Mouse (Mus musculus) adipose tissue, adult 10 weeks (tissue): ENCODE results near the gene Atf3. TPM values are rescaled to one million over a fixed set of nuclear protein-coding genes. Genes with fewer than 3 reads are reported as not detected.

ENCODE experiments used
- polyA plus RNA-seq: library from polyadenylated mRNA; stranded (reverse); fragments of 350-450 nt; fragmentation: Illumina TruSeq; extraction: RNeasy Lipid Tissue Mini Kit (QIAGEN cat#74804); gene quantifications from one replicate; pipeline ENCODE4 v1.2.3, GENCODE M21; 2014; ENCODE audit warnings: low read depth, low replicate concordance

Gene Atf3
- polyA plus RNA-seq: 6.7 TPM

DNA sequence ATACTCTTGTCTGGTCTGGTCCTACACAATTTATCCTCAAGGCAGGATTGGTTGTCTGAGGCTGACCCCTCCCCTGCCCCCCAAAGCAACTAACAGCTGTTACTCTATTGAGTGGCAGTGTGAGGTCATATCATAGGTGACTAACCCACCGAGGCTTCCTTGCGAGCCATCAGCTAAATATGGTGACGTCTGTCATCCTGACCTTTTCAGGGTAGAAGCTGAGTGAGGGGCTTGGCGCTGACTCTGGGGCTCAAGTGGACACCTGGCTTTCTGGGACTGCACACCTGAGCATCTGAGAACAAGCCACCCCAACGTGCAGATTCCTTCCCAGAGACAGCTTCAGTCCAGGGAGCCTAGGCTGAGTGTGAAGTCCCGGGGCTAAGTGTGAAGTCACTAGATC, at the start of gene Atf3:
Gene Atf3, minus strand, starts transcription at position 101 of the 400 bp plus-strand sequence.

GRCm38 (mm10) chr1:191164717-191165116, 53.1 kb downstream of the Atf3 start, which contains the start of gene Fam71a:
Gene Fam71a (minus strand): TSS chr1:191164817.

Other genes starting within 250 kb of the Atf3 start
- 13.5 TPM for gene Vash2, start 238.7 kb downstream of the Atf3 start, polyA plus RNA-seq
- gene Flvcr1, start 191.9 kb downstream of the Atf3 start, polyA plus RNA-seq: 10.2 TPM
- 7.8 TPM for gene Spata45, start 181.4 kb downstream of the Atf3 start, polyA plus RNA-seq
- gene Tatdn3, start 155.1 kb downstream of the Atf3 start, polyA plus RNA-seq: 25.6 TPM
- gene Nsl1, start 155.0 kb downstream of the Atf3 start, polyA plus RNA-seq: 1.1 TPM
- gene Batf3, start 120.2 kb downstream of the Atf3 start, polyA plus RNA-seq: 5.8 TPM
- gene Fam71a, start 53.2 kb downstream of the Atf3 start, polyA plus RNA-seq: 1.2 TPM
- gene Nenf, start 100.2 kb upstream of the Atf3 start, polyA plus RNA-seq: 94.6 TPM
- 7.1 TPM for gene Tmem206, start 107.9 kb upstream of the Atf3 start, polyA plus RNA-seq
- 136 TPM for gene Ppp2r5a, start 185.2 kb upstream of the Atf3 start, polyA plus RNA-seq